Mouse (Mus musculus) frontal cortex, postnatal 14 days (tissue): Measurements from ENCODE around the gene 4930430F08Rik.
A peak's percentile ranks its signal among the peaks of the same experiment; 100 is the strongest.
"Not testable (repeated sequence)": the region's sequence is repeated elsewhere in the genome, so short reads cannot be mapped to it uniquely, and the experiment has no call there.

Experiments
- DNase-seq, 2 experiments: peaks; one replicate each; pipeline ENCODE4 v3.0.0; 2022; ENCODE audit warnings: low spot score in 2 of 2

Gene 4930430F08Rik

GRCm38 (mm10) chr10:100590323-100590722, at the start of gene 4930430F08Rik, which contains the start of gene 1700017N19Rik:
Gene 4930430F08Rik (minus strand): TSS chr10:100590423.
Gene 1700017N19Rik (plus strand): TSS chr10:100590484.
- DNase-seq = no peak

GRCm38 (mm10) chr10:100629762-100630438, 39.7 kb upstream of the 4930430F08Rik start:
- peak; percentile 23 to 49 for DNase-seq

- DNase-seq = no peak
These were observed 32.3 kb upstream of the 4930430F08Rik start for GRCm38 (mm10) chr10:100622494-100622893.

- no peak for DNase-seq
These were observed 29.8 kb upstream of the 4930430F08Rik start for GRCm38 (mm10) chr10:100620040-100620439.

- DNase-seq = no peak
These were observed 29.3 kb upstream of the 4930430F08Rik start for GRCm38 (mm10) chr10:100619474-100619873.

GRCm38 (mm10) chr10:100617233-100617903, 27.1 kb upstream of the 4930430F08Rik start:
- no peak for DNase-seq

- DNase-seq = no peak
These were observed 14.0 kb upstream of the 4930430F08Rik start for GRCm38 (mm10) chr10:100604254-100604653.

GRCm38 (mm10) chr10:100603511-100603910, 13.3 kb upstream of the 4930430F08Rik start:
- DNase-seq = no peak

- no peak for DNase-seq
These were observed 8.1 kb upstream of the 4930430F08Rik start for GRCm38 (mm10) chr10:100598339-100598738.

GRCm38 (mm10) chr10:100588932-100589388, 1.3 kb downstream of the 4930430F08Rik start:
- peak; percentile 79 to 87 for DNase-seq

GRCm38 (mm10) chr10:100588524-100588923, 1.7 kb downstream of the 4930430F08Rik start:
- DNase-seq = no peak

GRCm38 (mm10) chr10:100584178-100584577, 6.0 kb downstream of the 4930430F08Rik start:
- no peak for DNase-seq

- no peak for DNase-seq
These were observed 14.9 kb downstream of the 4930430F08Rik start for GRCm38 (mm10) chr10:100575294-100575693.

GRCm38 (mm10) chr10:100574505-100575149, 15.6 kb downstream of the 4930430F08Rik start:
- no peak for DNase-seq

- no peak for DNase-seq
These were observed 18.5 kb downstream of the 4930430F08Rik start for GRCm38 (mm10) chr10:100571707-100572106.

GRCm38 (mm10) chr10:100564112-100564511, 26.1 kb downstream of the 4930430F08Rik start:
- DNase-seq = no peak

- not testable (repeated sequence) for DNase-seq
These were observed 29.9 kb downstream of the 4930430F08Rik start for GRCm38 (mm10) chr10:100560194-100560883.

- DNase-seq = no peak
These were observed 33.6 kb downstream of the 4930430F08Rik start for GRCm38 (mm10) chr10:100556566-100557175.

- DNase-seq = no peak
These were observed 65.5 kb downstream of the 4930430F08Rik start for GRCm38 (mm10) chr10:100524499-100525390.

GRCm38 (mm10) chr10:100522330-100522729, 67.9 kb downstream of the 4930430F08Rik start:
- no peak for DNase-seq
